Comparison of ENCODE assay signal across 8 mouse cellular contexts in genomic region chr5:3928690-3929046, GRCm38 (mm10). TPM values are rescaled to one million over a fixed set of nuclear protein-coding genes. Genes with fewer than 3 reads are reported as not detected.
A peak's percentile ranks its signal among the peaks of the same experiment; 100 is the strongest.
DNase-seq lines count a peak whose midpoint lies in the region; ATAC-seq and TF ChIP-seq lines count a peak whose summit lies in the region.

No protein-coding gene starts in this region.

- H3K4me1 ChIP-seq in embryonic fibroblast, embryonic 13.5 days (ENCODE audit: control insufficient read depth, insufficient read depth, low read length) = no peaks in the 10 kb centered on the region

- TF ChIP-seq POLR2A in embryonic fibroblast, embryonic 13.5 days (IDR thresholded peaks at IDR 0.05; ENCODE audit: low read depth, low read length) = no peak; the same call in 1 of the 2 replicates

- peak overlapping the region; percentile 93 for H3K27ac ChIP-seq in layer of hippocampus, adult 2 months
- H3K27ac ChIP-seq in embryonic fibroblast, embryonic 13.5 days (ENCODE audit: insufficient read depth, low read length) = no peak overlapping the region

- intact Hi-C loops in heart, postnatal 10 days (cut with DNase I) = no loop called here

- peak; percentile 80 for ATAC-seq in megakaryocyte-erythroid progenitor cell, adult 5-6 weeks (replicated peaks; ENCODE audit: low FRiP score, low TSS enrichment, poor library complexity, severe bottlenecking)

- H3K4me3 ChIP-seq in layer of hippocampus, adult 2 months = peak overlapping the region; percentile 60
- peak overlapping the region; percentile 72 for H3K4me3 ChIP-seq in embryonic fibroblast, embryonic 13.5 days (ENCODE audit: insufficient read depth, low read length)

- TF ChIP-seq CTCF in layer of hippocampus, adult 2 months (conservative IDR thresholded peaks at IDR 0.05) = no peak
- TF ChIP-seq CTCF in embryonic fibroblast, embryonic 13.5 days (IDR thresholded peaks at IDR 0.05; ENCODE audit: borderline replicate concordance, insufficient read depth, low read length) = no peak

- no peak for DNase-seq in layer of hippocampus, adult 2 months (ENCODE audit: low spot score in 2 of 2)
- DNase-seq in layer of hippocampus, adult 11-12 months (ENCODE audit: low spot score) = no peak
- DNase-seq in brain, adult 2 months (ENCODE audit: low read depth, low spot score) = peak; percentile 61
- peak; percentile 44 to 59 for DNase-seq in heart, postnatal 10 days
- peak; percentile 28 to 53 for DNase-seq in kidney, postnatal 36 days
- peak; percentile 39 to 57 for DNase-seq in spleen, postnatal 10 days (ENCODE audit: low spot score in 2 of 2)

RNA-seq across cellular contexts. Expression of gene Akap9, which starts 0.8 kb away (rescaled TPM):
- 10 to 100 TPM; 61.6 to 71.8 TPM for total RNA-seq in layer of hippocampus, adult 2 months (2021)
- polyA plus RNA-seq in embryonic fibroblast, embryonic 13.5 days (2011; ENCODE audit: insufficient read length, low read depth, missing spikeins) = 31.1 and 36.0 TPM in 2 replicates
- total RNA-seq in heart, postnatal 10 days (2021) = 10 to 100 TPM; 47.2 to 48.5 TPM
- total RNA-seq in megakaryocyte-erythroid progenitor cell, adult 5-6 weeks (2014; fragmentation: Nextera tagmentation) = 59.7 and 69.8 TPM in 2 replicates
- total RNA-seq in megakaryocyte-erythroid progenitor cell, adult 5-6 weeks (2017) = 52.3 and 65.4 TPM in 2 replicates

RNA-seq across cellular contexts. Expression of gene Mterf1a, which starts 34.9 kb away (rescaled TPM):
- 10 to 100 TPM; 11.8 to 12.1 TPM for total RNA-seq in layer of hippocampus, adult 2 months (2021)
- polyA plus RNA-seq in embryonic fibroblast, embryonic 13.5 days (2011; ENCODE audit: insufficient read length, low read depth, missing spikeins) = 4.4 and 6.4 TPM in 2 replicates
- 1 to 10 TPM; 3.2 to 3.3 TPM for total RNA-seq in heart, postnatal 10 days (2021)
- 9.2 and 13.4 TPM in 2 replicates for total RNA-seq in megakaryocyte-erythroid progenitor cell, adult 5-6 weeks (2014; fragmentation: Nextera tagmentation)
- 12.5 and 21.6 TPM in 2 replicates for total RNA-seq in megakaryocyte-erythroid progenitor cell, adult 5-6 weeks (2017)

Comparison
In these comparisons a context has a peak if more than half of its experiments do, and no peak if none do; other contexts are left out.
1. DNase-seq: peak in brain, adult 2 months (single experiment), heart, postnatal 10 days (2 of 2), kidney, postnatal 36 days (2 of 2) and spleen, postnatal 10 days (2 of 2); none in layer of hippocampus, adult 2 months (0 of 2) and layer of hippocampus, adult 11-12 months (single experiment).